Mouse (Mus musculus) mouse embryonic stem cell (cell line): ENCODE data around the gene Bicdl2.

ENCODE experiments used
- in situ Hi-C, 2 experiments: fragments of 300-500 bp; cut with MboI; formaldehyde crosslinking; loops; 1 replicate in 1 of 2; 3 replicates in 1 of 2; pipeline ENCODE4 v1.14.3; 2019 to 2020; ENCODE audit warnings: low sequenced_read_pairs in 2 of 2, low pct_unique_long_range_greater_than_20kb in 1 of 2, mixed read lengths in 1 of 2; ENCODE audit not compliant: unreplicated experiment in 1 of 2

Gene Bicdl2

DNA sequence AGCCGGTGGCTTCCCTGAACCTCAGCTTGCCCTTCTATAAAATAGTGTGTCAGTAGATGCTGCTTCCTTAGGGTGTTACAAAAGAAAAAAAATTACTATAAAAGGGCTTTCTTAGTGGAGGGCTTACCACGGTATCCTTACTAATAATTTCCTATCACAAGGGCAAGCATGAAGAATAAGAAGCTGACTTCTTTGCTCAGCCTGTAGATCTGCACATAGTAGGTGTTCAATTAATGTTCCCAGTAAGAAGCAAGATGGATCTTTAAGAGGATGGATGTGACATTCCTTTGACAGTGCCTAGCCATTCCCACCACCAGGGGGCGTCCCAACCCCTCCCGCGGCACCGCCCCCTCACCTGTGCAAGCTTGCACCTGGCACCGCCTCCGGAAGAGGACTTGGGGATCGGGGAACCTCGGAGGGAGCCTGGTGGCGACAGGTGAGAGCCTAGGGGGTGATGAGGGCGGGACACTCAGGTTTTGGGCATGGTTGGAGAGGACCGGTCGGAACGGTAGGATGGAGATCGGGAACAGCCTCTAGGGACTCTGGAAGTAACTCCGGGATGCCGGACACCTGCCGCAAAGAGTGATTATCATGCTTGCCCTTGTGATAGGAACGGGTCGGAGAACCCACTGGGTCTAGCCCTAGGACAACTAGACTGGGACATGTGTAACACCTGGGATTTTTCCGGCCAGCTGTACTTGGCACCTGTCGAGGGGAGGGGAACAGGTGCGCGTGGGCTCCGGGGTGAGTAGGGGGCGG, at the start of gene Bicdl2:
Bicdl2 (plus strand) TSS at position 390 of the 759 bp plus-strand sequence.
- in situ Hi-C loops: loop anchor here in 1 of 2 experiments (5.0 kb wide), 1 partner anchor 47 kb away; no protein-coding TSS in a partner anchor

DNA sequence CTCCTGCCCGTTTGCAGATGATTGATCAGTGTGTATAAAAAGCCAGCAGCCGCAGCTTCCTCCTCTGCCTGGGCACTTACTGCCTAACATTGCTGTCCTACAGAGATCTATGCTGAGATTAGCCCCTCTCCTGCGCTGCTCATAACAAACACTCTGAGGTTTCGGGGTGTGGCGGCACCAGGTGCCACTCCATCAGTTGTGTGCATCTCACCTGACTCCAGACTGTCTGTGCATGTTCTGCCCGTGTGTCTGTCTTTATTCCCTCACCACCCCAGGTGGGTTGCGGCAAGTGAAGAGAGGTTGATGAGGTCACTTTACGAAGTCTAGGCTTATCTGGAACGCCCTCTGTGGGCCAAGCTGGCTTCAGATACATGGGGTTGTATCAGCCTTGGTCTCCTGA, 43.2 kb upstream of the Bicdl2 start:
- in situ Hi-C loops: no loop called here

DNA sequence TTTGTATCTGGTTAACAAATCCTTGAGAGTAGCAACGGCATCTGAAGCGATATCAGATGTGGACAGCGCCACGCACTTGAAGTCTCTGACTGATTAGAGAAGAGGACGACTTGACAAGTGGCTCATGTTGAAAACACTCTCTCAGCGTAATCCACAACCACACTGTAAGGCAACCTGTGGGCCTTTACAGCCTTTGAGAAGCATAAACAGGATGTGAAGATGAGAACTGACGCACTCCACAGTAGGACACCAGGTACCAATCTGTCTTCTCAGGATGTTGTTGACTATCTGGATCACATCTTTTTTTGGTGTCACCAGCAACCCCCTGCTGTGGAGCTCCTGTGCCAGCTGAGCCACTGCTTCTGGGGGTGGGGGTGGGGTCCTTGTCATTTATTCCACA, 40.0 kb upstream of the Bicdl2 start:
- in situ Hi-C loops: no loop called here

DNA sequence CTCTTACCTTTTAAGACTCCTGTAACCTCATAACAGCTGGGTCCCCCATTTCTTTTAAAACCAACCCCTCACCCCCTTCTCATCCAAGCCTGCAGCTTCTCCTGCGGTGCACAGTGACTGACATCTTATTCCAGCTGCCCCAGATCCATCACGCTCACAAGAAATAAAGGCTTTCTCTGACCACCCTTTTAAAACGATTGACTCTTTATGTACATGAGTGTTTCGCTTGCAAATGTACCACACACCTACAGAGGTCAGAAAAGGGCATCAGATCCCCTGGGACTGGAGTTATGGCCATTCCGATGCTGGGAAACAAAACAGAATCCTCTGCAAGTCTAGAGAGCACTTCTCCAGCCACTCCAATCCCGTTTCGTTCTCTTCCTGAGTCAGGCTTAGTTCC, 32.5 kb upstream of the Bicdl2 start:
- in situ Hi-C loops: no loop called here

DNA sequence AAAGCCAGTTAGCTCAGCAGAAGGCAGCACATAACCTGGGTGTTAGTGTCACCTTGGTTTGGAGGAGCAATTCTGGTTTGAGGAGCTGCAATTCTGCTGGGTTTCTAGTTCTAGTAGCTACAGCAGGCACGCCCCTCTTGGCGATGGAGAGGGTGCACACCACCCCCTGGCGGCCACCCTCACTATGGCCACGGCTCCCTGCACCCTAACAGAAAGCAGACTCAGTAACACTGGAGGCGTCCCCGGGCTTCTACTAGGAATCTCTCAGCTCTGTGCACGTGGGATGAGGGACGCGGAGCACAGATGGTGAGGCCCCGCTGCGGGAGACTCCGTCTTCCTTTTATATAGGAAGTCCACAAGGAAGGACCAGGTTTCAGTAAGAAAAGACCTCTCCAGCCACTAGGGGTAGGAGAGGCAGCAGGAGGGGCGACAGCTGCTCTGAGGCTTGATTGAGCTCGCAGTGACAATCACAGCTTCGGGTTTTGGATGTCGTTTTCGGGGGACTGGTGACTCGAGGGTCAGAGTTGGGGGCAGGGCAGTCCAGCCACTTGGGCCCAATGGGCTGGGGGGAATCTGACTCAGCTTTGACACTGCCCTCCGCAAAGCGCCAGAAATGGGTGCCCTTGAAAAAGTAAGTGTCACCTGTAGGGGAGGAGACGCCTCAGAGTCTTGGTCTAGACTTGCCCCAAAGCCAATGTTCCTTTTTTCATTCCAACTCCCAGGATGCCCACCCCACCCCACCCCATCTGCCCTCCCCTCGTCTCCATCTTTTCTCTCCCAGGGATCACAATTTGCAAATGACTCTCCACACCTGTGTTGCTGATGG, 29.9 kb upstream of the Bicdl2 start:
- in situ Hi-C loops: no loop called here

DNA sequence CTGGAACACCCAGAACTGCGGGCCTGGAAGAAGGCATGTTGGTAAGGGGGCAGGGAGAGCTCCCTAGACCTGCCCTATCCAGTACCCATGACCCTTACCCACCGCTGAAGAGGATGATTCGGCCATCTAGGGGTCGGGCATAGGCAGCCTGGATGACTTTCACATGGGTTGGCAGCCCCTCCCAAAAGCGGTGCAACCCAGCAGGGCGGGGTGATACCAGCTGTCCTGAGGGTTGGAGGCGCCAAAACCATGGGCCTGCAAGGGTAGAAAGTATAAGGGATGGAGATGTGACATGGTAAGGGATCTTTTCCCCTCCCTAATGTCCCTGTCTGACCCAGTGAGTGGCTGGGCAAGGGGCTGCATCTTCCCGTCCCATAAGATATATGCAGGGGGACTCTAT, 29.1 kb upstream of the Bicdl2 start:
- in situ Hi-C loops: no loop called here

DNA sequence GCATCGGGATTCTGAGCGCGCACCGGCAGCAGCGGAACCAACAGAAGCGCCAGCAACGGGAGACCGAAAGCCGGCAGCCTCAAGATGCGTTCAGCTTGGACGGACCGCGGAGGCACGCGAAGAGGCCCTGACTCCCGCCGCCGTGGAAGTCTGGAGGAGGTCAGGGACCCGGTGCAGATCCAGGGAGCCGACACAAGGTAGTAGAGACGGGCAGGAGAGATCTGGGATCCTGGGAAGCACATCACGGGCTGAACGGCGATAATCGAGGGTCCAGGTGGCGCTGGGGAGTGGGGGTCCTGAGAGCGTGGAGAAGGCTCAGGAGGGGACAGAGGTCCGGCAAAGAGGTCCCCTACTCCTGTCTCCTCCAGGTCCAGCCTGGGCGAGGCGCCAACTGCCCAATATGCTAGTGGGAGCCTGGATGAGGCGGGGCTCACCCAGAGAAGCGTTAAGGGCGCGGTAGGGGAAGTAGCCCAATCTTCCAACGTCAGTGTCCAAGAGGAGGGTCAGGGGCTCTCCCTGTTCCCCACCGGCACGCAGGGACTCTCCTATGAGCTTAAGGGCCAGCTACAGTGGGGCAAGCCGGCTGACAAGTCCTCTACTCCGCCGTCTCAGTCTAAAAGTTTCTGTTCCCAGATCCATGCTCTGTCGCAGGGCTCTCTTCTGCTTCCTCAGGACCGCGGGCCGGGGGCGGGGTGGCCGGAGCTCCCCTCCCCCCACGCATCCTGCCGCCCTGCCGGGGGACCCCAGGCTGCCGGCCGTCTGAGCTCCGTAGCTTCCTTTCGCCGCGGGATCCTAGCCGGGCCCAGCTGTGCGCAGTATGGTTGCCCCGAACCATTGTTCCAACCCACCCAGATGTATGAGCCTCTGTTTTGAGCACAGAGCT, 15.5 kb upstream of the Bicdl2 start, which contains the start of gene Mmp25:
Mmp25 (minus strand) TSS at position 665 of the 883 bp plus-strand sequence.
- in situ Hi-C loops: no loop called here

DNA sequence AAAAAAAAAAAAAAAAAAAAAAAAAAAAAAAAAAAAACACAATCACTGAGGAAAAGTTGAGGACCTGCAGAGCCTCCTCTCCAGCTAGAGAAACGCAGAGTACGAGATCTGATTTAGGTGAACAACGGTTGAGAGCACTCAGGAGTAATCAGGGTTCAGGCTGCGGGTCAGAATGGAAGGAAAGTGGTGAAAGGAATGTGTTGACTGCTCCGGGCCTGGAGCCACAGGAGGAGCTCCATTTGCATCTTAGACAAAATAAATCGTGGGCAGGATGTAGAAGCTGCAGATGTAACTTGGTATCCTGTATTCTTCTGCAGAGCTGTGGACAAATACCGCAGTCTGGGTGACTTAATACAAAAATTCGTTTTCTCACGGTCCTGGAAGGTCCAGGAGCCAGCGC, 14.4 kb upstream of the Bicdl2 start:
- in situ Hi-C loops: no loop called here

DNA sequence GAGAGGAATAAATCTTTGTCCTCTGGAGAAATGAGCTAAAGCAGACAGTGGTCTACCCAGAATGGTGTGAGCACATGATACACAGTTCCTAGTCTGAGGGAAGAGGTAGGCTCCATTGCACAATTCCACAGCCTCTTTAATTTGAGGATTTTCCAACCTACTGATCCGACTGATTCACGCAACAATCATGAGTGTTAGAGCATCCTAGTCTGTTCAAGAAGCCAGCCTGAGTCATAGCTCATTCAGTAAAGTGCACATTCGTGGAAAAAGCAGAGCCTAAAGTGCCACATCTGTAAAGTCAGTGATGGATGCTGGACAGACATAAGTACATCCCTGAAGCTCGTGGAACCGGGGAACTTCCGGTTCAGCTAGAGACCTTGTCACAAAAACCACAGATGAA, 8.9 kb upstream of the Bicdl2 start:
- in situ Hi-C loops: no loop called here

DNA sequence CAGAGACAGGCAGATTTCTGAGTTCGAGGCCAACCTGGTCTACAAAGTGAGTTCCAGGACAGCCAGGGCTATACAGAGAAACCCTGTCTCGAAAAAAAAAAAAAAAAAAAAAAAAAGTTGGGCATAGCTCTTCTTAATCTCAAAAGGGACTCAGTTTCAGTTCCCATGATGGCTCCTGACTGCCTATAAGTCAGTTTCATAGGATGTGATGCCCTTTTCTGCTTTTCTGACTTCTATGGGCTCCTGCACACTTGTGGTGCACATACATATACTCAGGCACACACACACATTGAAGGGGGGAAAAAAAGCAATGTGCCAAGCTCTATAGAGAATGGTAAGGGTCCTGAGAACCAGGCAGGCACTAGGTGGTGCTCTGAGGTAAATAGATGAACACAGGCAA, 7.0 kb upstream of the Bicdl2 start:
- in situ Hi-C loops: no loop called here

DNA sequence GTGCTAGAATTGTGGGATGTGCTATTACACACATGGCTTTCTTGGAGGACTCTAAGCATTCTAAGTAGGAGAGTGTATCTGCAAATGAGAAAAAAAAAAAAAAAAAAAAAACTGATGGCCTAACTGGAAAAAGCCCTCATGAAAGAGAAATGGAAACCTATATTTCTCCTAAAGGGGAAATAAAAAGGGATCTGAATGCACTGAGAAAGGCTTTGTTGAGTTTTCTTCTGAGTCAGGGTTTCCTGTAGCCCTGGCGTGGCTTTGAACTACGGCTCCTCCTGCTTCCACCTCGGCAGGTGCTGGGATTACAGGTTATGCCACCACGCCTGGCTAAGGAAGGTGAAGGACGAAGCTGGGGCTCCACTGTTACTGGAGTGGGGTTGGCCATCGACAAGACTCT, 6.3 kb upstream of the Bicdl2 start:
- in situ Hi-C loops: no loop called here

DNA sequence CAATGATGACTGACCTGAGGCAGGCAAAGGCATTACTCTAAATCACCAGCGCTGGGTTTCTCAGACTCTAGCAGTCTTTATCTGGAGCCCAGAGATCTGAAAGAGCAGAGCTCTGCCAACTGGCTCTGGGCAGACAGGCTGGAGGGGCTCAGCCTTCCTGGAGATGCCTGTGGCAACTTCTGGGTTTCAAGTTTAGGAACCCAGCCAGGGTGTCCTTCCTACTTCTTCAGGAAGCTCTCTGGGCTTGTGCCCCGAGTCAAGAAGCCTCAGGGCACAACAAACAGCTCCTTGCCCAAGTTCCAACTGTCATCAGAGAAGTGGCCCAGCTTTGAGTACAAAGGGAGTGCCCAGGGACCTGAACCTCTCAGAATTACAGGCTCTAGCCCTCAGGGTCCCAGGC, 5.9 kb upstream of the Bicdl2 start:
- in situ Hi-C loops: no loop called here

DNA sequence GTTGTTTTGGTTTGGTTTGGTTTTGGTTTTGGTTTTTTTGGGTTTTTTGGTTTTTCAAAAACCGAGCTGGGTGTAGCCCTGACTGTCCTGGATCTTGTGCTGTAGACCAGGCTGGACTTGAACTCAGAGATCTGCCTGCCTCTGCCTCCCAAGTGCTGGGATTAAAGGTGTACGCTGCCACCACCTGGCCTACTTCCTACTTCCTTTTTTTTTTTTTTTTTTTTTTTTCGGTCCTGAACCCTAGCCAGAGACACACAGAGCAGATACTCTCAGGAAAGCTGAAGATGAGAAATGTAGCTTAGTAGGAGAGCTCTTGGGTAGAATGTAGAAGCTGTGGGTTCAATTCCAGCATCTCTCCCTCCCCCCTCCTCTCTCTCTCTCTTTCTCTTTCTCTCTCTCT, 1.9 kb upstream of the Bicdl2 start:
- in situ Hi-C loops: no loop called here

DNA sequence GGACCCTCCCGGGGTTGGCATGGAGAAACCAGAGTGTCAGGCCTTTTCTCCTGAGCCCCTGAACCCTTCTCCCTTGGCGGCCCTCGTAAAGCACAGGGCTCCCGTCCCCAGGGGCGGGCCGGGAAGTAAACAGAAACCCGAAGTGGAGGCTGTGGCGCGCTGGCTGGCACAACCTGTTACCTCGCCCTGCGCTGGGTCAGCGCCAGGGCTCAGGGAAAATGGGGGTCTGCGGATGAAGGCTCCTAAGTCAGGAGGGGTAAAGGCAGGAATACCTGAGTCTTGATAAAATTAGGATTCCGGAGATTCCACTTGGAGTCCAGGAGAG, 532 bp downstream of the Bicdl2 start:
- in situ Hi-C loops: loop anchor here in 1 of 2 experiments (5.0 kb wide), 1 partner anchor 46 kb away; no protein-coding TSS in a partner anchor

DNA sequence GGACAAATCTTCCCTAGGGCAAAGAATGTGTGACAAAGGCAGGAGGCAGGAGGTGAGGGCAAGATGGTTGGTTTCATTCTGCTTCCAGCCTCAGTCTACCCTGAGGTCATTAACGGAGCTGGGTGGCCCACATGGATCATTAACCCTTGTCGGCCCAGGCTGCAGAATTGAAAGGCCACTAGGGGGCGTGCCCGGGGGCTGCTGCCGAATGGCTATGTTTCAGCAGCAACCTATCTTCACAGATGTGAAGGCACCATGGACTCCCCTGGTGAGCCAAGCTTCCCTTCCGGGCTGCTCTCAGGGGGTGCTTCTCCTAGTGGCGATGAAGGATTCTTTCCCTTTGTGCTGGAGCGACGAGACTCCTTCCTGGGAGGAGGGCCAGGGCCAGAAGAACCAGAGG, 1.2 kb downstream of the Bicdl2 start:
- in situ Hi-C loops: loop anchor here in 1 of 2 experiments (5.0 kb wide), 1 partner anchor 46 kb away; no protein-coding TSS in a partner anchor

DNA sequence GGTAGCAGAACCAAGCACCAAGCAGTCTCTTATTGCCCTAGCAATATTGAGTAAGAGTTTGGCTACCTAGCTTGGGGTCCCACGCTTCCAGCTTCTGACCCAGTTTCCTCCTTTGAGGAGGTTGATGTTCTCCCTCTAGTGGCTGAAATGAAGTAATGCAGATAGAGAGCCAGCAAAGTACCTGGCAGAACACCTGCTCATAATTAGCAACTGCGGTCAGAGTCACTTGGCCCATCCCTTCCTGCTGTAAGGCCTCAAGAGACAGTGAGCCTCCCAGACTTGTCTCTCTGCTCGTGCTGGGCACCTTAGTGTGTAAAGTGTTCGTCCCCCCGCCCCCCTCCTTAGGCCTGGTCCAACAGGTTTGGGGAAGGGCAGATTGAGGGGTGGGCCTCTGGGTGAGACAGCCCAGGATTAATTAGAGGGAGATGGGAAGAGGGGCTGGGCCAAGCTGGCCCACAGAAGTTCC, 4.3 kb downstream of the Bicdl2 start:
- in situ Hi-C loops: loop anchor here in 1 of 2 experiments (5.0 kb wide), 1 partner anchor 43 kb away; no protein-coding TSS in a partner anchor

DNA sequence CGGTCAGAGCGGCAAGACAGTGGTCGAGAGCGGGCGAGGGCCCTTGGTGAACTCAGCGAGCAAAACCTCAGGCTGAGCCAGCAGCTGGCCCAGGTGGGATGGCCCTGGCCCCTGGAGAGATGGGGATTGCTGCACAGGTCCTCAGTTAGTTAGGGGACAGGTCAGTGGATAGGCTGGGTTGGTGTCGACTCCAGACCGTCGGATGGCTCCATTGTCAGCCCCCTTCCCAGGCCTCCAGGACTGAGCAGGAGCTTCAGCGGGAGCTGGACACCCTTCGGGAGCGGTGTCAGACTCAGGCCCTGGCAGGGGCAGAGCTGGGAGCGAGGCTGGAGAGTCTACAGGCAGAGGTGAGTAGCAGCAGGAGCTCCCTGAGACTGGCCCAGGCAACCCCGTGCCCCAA, 5.2 kb downstream of the Bicdl2 start:
- in situ Hi-C loops: no loop called here

DNA sequence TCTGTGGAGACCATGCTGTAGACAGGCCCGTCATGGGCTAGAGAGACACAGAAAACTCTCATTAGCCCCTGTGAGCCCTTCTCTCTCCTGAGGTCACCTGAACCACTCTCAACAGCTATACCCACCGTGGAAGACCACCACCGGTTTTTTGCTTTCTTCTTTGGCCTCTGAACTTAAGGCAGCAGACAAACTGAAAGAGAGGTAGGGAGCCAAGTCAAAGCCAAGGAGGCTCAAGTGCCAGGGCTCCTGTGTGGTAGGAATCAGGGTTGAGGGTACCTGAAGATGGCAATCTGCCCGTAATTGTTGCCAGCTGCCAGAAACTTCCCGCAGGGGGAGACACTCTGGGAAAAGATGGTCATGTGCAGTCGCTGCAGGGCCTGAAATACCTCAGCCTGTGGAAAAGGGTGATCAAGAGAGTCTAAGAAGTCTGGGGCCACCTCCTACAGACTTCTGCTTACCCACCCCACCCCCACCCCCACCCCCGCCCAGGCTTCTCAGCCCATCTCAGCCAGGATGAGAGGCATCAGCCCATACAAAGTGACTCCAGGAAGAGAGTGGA, 10.3 kb downstream of the Bicdl2 start:
- in situ Hi-C loops: loop anchor here in 1 of 2 experiments (5.0 kb wide), 1 partner anchor 37 kb away; no protein-coding TSS in a partner anchor
